Mouse (Mus musculus) layer of hippocampus, postnatal 25 days (tissue): ENCODE results near the gene Slc23a2. TPM values are rescaled to one million over a fixed set of nuclear protein-coding genes. Genes with fewer than 3 reads are reported as not detected.

ENCODE experiments used
- DNase-seq, 2 experiments: peaks; one replicate each; pipeline ENCODE4 v3.0.0; 2022; ENCODE audit warnings: mixed read lengths in 2 of 2, low spot score in 1 of 2; ENCODE audit errors: extremely low spot score in 1 of 2
- total RNA-seq, 2 experiments: library from RNA; stranded (reverse); gene quantifications; 2 replicates each; pipeline ENCODE4 v1.2.3; 2021

The Slc23a2 gene
- total RNA-seq, 2 experiments from 2014 or later = 90.9 to 94.0 TPM

DNA sequence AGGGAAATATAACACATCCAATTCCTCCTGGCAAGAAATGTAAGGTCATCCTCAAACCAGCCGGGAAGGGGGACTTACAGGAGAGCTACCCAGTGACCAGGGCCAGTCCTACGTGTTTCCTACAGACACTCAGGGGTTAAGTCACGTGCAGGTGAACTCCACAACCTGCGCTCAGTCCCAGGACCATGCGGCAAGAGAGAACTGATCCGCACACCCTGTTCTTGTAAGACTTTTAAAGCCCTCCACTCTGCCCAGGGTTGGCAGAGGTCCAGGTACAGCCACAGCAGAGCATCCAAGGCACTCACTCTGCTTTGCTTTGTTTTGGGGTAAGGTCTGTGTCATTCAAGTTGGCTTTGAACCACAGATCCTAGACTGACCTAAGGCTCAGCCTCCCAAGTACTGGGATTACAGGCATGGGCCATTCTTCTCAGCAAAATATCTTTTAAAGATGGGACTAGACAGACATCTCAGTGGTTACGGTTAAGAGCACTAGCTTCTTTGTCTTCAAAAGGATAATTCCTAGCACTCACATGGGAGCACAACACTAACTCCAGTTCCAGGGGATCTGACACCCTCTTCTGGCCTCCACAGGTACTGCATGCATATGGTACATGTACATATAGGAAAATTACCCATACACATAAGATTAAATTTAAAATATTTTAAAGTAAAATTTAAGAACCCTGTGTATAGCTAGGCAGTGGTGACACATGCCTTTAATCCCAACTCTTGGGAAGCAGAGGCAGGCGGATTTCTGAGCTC, 8.9 kb downstream of the Slc23a2 start:
- peak in 1 of 2 experiments; percentile 40 for DNase-seq

DNA sequence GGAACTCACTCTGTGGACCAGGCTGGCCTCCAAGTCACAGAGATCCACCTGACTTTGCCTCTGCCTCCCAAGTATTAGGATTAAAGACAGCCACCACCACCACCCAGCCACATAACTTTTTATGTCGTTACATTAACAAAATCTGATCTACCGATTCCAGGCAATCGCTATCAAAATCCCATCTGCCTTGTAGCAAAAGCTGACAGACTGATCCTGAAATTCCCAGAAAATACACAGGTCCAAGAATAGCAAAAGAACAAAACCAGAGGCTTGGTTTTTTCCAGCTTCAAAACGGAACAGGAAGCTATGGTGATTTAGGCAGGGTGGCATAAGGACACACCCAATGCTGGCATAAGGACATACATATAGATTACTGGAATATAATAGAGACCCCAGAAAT, 10.2 kb downstream of the Slc23a2 start:
- no peak for DNase-seq

GRCm38 (mm10) chr2:132133436-132133835, 11.5 kb downstream of the Slc23a2 start:
- no peak for DNase-seq

- no peak for DNase-seq
Observed at GRCm38 (mm10) chr2:132131266-132131665, 13.6 kb downstream of the Slc23a2 start.

DNA sequence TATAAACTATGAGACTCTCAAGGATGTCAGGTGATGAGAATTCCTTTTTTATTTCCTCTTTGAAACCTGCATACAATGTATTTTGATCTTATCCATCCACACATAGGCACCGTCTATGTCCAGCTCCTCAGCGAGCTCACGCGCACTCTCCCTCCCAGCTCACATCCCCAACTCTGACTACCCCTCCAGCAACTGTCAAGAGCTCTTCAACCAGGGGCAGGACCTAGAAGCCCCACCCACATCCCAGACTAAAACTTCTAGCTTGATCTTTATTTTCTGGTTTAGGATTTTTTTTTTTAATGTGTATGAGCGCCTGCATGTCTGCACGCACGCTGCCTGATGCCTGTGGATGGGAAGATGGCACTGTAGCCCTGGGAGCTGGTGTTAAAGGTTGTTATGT, 14.9 kb downstream of the Slc23a2 start:
- no peak for DNase-seq

DNA sequence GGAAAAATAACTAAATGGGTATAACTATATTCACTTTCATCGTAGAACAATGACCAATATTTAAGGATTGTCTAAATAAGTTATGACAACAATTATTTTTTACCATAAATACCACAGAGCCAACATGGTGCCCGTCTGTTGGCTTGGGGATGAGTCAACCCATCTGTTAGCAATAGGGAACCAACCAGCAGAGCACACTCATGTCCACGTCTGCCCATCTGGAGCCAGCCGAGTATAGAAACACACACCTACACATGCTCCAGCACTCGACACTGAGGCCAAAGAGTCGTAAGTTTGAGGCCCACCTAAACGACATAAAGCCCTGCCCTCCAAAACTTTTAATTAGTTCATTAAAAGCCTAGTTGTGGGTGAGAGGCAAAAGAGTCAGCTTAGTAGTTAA, 15.7 kb downstream of the Slc23a2 start:
- DNase-seq = no peak

DNA sequence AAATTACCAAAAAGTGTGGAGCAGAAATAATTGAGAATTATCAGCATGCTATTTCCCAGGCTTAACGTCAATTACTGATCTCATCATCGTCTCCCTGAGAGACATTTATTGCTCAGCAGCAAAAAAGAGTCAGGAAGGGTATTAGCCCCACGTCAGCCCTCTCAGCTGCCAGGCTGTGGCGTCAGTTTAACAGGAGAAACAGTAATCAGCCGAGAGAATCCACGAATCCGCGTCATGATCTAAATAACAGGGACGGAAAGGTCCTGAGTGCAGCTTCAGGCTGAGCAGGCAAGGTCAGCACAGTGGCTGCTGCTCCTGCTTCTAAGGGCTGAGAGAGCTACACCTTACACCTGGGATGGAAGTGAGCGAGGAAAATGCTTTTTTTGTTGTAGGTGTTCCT, 17.0 kb downstream of the Slc23a2 start:
- DNase-seq = no peak

- DNase-seq = no peak
Observed at GRCm38 (mm10) chr2:132126292-132126691, 18.6 kb downstream of the Slc23a2 start.

DNA sequence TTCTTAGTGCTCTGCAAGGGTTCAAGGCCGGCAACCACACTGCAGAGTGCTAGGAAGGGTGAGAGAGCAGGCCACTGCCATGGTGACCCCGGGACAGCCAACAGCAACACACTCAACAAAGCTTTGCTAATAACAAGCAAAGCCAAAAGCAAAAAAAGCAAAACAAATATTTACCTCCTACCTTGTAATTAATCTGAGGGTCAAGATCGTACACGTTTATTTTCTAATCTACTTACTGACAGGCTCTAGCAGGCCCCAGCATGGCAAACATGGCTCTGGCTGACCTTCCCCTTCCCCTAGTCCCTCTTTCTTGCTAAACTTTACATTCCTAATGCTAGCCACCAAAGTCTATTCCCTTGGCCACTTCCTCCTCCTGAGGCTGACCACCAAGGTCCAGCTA, 21.8 kb downstream of the Slc23a2 start:
- DNase-seq = no peak

GRCm38 (mm10) chr2:132121050-132121449, 23.9 kb downstream of the Slc23a2 start:
- no peak for DNase-seq

DNA sequence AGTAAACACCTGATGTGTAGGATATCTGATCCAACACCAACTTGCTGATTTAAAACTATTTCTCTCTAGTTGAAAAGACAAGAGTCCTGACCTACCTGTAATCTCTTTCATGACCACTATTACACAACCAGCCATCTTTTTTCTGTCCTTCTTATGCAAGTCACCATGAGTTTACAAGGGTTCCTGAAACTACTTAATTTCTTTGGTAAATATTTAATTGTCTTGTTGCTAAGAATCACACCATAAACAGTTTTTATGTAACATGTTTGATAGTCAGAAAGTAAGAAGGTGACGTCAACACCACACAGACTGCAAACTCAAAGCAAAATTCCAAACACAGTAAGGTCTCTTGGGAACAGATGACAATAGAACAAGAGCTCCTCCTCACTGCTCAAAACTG, 26.3 kb downstream of the Slc23a2 start:
- DNase-seq = no peak

- DNase-seq = no peak
Observed at GRCm38 (mm10) chr2:132115936-132116335, 29.0 kb downstream of the Slc23a2 start.

- DNase-seq = no peak
Observed at GRCm38 (mm10) chr2:132115344-132115743, 29.6 kb downstream of the Slc23a2 start.

GRCm38 (mm10) chr2:132113962-132114759, 30.7 kb downstream of the Slc23a2 start:
- no peak for DNase-seq

GRCm38 (mm10) chr2:132112319-132112718, 32.6 kb downstream of the Slc23a2 start:
- no peak for DNase-seq

DNA sequence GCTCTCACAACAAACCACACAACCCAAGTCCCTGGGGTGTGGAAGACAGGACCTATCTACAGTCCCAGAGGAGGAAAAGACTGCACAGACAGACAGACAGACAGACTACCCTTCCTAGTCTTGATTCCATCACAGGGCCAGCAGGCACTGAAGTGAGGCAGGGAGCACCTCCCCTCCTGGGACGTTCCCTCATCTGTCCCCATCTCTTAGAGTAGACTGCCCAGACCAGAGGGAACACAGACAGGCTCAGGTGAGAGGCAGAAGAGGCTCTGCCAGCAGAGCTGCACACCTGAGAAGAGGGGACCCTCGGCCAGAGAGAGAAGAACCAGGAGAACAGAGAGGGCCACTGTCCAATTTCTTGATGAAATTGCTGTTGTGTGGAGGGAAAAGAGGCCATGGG, 33.0 kb downstream of the Slc23a2 start:
- no peak for DNase-seq

GRCm38 (mm10) chr2:132111266-132111665, 33.6 kb downstream of the Slc23a2 start:
- peak; percentile 35 to 45 for DNase-seq

DNA sequence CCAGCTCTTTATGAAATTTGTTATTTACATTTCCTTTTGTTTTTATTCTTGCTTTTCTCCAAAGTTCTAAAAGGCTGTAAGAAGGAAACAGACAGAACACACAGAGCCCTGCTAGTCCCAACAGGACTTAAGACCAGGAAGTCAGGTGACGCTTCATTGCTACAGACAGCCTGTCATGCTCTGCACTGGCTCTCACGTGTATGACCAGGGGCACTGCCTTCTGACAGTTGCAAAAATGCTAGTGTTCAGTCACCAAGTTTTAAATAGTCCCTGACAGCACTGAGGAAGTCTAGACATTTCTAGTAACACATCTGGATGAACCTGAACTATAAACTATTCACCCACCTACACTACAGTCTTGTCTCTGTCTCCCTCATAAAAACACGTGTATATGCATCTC, 34.2 kb downstream of the Slc23a2 start:
- DNase-seq = no peak

GRCm38 (mm10) chr2:132108988-132109387, 35.9 kb downstream of the Slc23a2 start:
- DNase-seq = no peak

GRCm38 (mm10) chr2:132107611-132108010, 37.3 kb downstream of the Slc23a2 start:
- DNase-seq = no peak

- DNase-seq = no peak
Observed at GRCm38 (mm10) chr2:132106069-132106468, 38.8 kb downstream of the Slc23a2 start.

GRCm38 (mm10) chr2:132103265-132103664, 41.6 kb downstream of the Slc23a2 start:
- DNase-seq = no peak
